Mouse (Mus musculus): ENCODE measurements around the gene Slc9a4. TPM values are rescaled to one million over a fixed set of nuclear protein-coding genes. Genes with fewer than 3 reads are reported as not detected.

Slc9a4 gene
- polyA plus RNA-seq, 1 experiment from 2014 or later, result 0.38 TPM

DNA sequence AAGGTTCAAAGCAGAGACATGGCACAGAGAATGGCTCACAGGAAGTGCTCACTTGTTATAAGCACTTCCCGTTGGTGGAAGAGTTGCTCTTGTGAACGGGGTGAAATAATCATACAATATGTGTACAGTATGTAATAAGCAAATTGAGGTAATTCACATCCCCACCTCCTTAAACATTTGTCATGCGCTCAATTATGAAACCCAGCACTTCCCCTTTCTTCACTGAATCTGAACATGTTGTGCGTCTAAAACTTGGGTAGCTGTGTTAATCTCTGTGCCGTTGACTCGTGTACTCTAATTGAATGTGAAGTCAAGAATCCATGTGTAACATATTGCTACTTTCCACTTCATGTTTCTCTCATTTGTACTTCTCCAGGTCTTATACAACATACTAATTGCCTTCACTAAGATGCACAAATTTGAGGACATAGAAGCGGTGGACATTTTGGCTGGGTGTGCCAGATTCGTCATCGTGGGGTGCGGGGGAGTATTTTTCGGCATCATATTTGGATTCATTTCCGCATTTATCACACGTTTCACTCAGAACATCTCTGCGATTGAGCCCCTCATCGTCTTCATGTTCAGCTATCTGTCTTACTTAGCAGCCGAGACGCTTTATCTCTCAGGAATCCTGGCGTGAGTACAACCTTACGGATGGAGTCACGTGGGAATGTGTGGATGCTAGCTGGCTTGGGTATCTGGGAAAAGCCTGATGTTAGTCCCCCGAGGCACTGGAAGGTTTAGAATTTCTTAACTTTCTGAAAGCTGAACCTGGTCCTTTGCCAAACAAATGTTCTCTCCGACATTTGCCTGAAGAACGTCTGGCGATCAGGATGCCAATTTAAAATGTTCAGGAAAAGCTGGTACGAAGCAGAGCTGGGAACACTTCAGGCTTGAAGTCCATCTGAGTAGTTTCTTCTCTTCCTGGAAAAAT is 20.8 kb downstream of the Slc9a4 start:
- Histone ChIP-seq H3K36me3 (no peaks in the 10 kb centered on the region), H3K27me3 (no peaks in the 10 kb centered on the region), H3K9ac (no peak overlapping the region), H3K4me1 (no peaks in the 10 kb centered on the region), H3K4me2 (no peak overlapping the region), H3K27ac (no peak overlapping the region), H3K4me3 (replicated peaks) (no peak overlapping the region), H3K9me3 (replicated peaks) (no peaks in the 10 kb centered on the region)
- 84% methylated on average over 25 of the region's 25 CpGs for WGBS
- ATAC-seq (replicated peaks; ENCODE audit: low FRiP score), result no peak

DNA sequence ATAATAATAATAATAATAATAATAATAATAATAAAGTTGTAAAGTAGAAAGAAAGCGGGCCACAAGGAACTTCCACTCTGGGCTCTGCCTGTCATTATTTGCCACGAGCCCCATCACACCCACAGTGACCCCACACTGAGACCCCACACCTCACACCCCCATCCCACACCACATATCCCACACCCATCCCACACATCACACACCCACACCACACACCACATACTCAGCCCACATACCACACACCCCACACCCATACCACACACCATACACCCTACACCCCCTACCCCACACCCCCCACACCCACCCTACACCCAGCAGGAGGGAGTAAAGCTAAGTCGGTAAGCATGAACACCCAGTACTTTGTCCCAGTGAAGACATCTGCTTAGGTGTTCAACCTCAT is 21.6 kb downstream of the Slc9a4 start:
- ATAC-seq (replicated peaks; ENCODE audit: low FRiP score), result no peak
- no peaks in the 10 kb centered on the region for H3K27me3 ChIP-seq
- H3K4me2 ChIP-seq, result no peak overlapping the region
- H3K4me1 ChIP-seq, result no peaks in the 10 kb centered on the region
- H3K9me3 ChIP-seq (replicated peaks), result no peaks in the 10 kb centered on the region
- no peak overlapping the region for H3K9ac ChIP-seq
- H3K36me3 ChIP-seq, result no peaks in the 10 kb centered on the region
- no peak overlapping the region for H3K27ac ChIP-seq
- H3K4me3 ChIP-seq (replicated peaks), result no peak overlapping the region
- WGBS, result 87% methylated on average over 3 of the region's 3 CpGs

DNA sequence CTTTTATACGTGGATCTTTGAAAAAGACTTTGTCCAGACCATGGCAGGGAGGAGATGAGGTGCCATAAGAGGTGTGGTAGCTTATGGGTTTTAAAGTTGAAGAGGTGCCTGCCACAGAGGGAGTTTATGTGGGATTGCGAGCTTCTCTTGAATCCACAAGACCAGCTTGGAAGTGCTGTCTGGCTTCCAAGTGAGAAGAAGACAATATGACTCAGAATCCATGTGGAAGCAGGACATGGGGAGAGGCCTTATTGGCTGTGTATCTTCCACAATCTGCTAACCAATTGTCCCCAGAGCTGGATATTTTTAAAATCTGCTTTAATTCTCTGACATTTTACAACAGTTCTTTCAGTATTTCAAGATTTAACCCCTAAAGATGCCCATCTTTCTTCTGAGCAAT is 33.3 kb downstream of the Slc9a4 start:
- Histone ChIP-seq H3K27ac (no peak overlapping the region), H3K4me1 (no peaks in the 10 kb centered on the region), H3K36me3 (no peaks in the 10 kb centered on the region), H3K4me2 (no peak overlapping the region), H3K9ac (no peak overlapping the region), H3K27me3 (no peaks in the 10 kb centered on the region), H3K4me3 (replicated peaks) (no peak overlapping the region), H3K9me3 (replicated peaks) (no peaks in the 10 kb centered on the region)
- ATAC-seq (replicated peaks; ENCODE audit: low FRiP score), result no peak
- WGBS, result 89% methylated on average over 2 of the region's 2 CpGs

DNA sequence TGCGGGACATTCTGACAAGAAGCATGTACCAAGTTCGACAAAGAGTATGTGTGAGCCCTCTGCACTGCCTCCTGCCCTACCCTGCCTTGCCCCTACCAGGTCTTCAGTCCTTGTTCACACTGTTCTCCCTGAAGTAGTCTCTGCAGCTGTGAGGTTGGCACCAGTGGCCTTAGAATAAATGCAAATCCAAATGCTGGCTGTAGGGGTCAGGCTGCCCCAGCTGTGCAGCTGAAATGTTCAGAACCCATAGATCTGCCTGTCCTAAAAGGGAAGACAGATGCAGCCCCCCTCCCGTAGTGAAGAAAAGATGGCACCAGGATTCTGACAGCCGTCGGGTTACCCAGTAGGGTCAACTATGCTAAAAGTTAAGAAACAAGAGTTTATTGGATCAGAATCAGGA is 39.2 kb downstream of the Slc9a4 start:
- ATAC-seq (replicated peaks; ENCODE audit: low FRiP score), result no peak

DNA sequence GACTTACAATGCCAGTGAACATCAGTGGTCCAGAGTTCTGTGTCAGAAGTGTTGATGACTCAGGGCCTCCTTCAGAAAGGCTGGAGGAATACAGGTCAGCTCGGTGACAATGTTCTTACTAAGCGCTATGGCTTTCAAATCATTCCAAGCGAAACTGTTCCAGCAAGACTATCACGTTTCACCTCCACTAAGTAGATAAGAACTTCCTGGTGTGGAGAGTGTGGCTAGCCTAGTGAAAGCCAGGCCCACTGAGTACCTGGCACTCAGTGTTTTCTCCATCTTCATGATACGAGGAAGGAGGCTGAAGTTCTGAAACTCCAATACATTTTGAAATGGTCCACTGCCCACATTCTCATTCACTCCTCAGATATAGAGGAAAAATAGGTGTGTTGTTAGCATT is 40.0 kb downstream of the Slc9a4 start:
- no peak overlapping the region for H3K9ac ChIP-seq
- H3K27me3 ChIP-seq, result no peaks in the 10 kb centered on the region
- H3K4me2 ChIP-seq, result no peak overlapping the region
- H3K4me1 ChIP-seq, result 0 out of 2 replicates have a peak, but pooled peaks cover 2% of the 10 kb centered on the region
- H3K27ac ChIP-seq, result no peak overlapping the region
- no peak overlapping the region for H3K4me3 ChIP-seq (replicated peaks)
- H3K9me3 ChIP-seq (replicated peaks), result no peaks in the 10 kb centered on the region
- WGBS, result 70% methylated on average over 5 of the region's 5 CpGs
- H3K36me3 ChIP-seq, result no peaks in the 10 kb centered on the region
- ATAC-seq (replicated peaks; ENCODE audit: low FRiP score), result no peak

More for the DNA sequence above, 39.2 kb downstream of the Slc9a4 start:
- Histone ChIP-seq H3K4me1 (0 out of 2 replicates have a peak, but pooled peaks cover 2% of the 10 kb centered on the region), H3K27me3 (no peaks in the 10 kb centered on the region), H3K27ac (no peak overlapping the region), H3K9me3 (replicated peaks) (no peaks in the 10 kb centered on the region), H3K4me3 (replicated peaks) (no peak overlapping the region), H3K4me2 (no peak overlapping the region), H3K9ac (no peak overlapping the region), H3K36me3 (no peaks in the 10 kb centered on the region)
- WGBS, result 73% methylated on average over 5 of the region's 5 CpGs

DNA sequence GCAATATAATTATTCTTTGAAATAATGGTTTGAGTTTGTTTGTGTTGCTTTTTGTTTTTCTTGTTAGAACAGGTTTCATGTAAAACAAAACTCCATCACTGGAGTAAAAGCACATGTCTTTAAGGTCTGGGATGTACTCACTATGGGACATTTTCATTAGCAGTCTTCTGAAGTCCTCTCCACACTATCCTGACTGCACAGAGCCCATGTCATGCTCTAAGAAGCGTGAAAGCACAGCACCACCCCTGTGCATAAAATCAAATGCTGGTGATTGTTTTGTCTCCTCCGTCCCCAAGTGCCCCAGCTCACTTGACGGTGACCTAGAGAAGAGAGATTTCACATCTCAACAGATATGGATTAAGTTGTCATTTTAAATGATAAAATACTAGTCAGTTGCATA is 45.1 kb downstream of the Slc9a4 start:
- no peak overlapping the region for H3K4me2 ChIP-seq
- no peak overlapping the region for H3K27ac ChIP-seq
- no peaks in the 10 kb centered on the region for H3K36me3 ChIP-seq
- ATAC-seq (replicated peaks; ENCODE audit: low FRiP score), result peak; percentile 82
- H3K9me3 ChIP-seq (replicated peaks), result no peaks in the 10 kb centered on the region
- H3K9ac ChIP-seq, result no peak overlapping the region
- no peak overlapping the region for H3K4me3 ChIP-seq (replicated peaks)
- no peaks in the 10 kb centered on the region for H3K27me3 ChIP-seq
- H3K4me1 ChIP-seq, result 0 out of 2 replicates have a peak, but pooled peaks cover 4% of the 10 kb centered on the region
- WGBS, result 32% methylated on average over 3 of the region's 3 CpGs

DNA sequence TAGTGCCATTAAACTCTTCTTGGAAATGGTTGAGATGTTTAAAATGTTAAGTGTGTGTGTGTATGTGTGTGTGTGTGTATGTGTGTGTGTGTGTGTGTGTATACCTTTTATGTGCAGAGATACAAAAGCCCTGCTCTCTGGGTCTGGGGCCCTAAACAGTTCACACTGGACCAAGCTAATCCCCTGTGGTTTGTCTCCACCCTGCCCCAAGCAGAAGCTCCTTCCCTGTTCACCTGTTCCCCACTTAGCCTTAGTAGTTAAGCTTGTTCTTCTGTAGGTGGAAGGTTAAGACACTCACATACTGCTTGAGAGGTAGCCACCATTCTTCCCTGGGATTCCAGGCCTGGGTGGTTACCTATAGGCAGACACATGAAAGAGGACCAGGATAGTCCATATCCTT is 47.1 kb downstream of the Slc9a4 start:
- 0 out of 2 replicates have a peak, but pooled peaks cover 4% of the 10 kb centered on the region for H3K4me1 ChIP-seq
- H3K4me2 ChIP-seq, result no peak overlapping the region
- no peak overlapping the region for H3K9ac ChIP-seq
- no peaks in the 10 kb centered on the region for H3K36me3 ChIP-seq
- H3K4me3 ChIP-seq (replicated peaks), result no peak overlapping the region
- H3K27ac ChIP-seq, result no peak overlapping the region
- ATAC-seq (replicated peaks; ENCODE audit: low FRiP score), result no peak
- no peaks in the 10 kb centered on the region for H3K27me3 ChIP-seq
- H3K9me3 ChIP-seq (replicated peaks), result no peaks in the 10 kb centered on the region

DNA sequence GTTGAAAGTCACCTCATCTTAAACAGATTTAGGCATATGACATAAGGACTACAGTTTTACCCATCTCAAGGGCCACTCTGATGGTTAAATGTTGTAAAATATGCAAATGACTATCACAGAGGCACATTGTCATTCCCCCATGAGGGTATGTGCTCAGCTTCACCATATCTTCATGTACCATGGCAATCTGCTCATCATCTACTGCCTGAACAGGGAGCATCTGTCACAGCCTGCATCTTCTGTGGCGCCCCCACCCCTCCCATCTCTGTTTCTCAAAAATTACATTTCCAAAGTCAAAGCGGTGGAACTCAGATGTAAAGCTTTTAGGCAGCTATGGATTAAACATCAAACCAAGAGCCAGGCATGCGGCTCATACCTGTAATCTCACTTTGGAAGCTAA is 48.6 kb downstream of the Slc9a4 start:
- WGBS, result 88% methylated on average over 3 of the region's 3 CpGs
- no peak overlapping the region for H3K4me2 ChIP-seq
- H3K36me3 ChIP-seq, result no peaks in the 10 kb centered on the region
- no peak for ATAC-seq (replicated peaks; ENCODE audit: low FRiP score)
- peaks cover 12% of the 10 kb centered on the region; the same call in 1 of the 2 replicates for H3K4me1 ChIP-seq
- no peak overlapping the region for H3K9ac ChIP-seq
- no peaks in the 10 kb centered on the region for H3K9me3 ChIP-seq (replicated peaks)
- no peak overlapping the region for H3K4me3 ChIP-seq (replicated peaks)
- H3K27ac ChIP-seq, result no peak overlapping the region
- no peaks in the 10 kb centered on the region for H3K27me3 ChIP-seq

DNA sequence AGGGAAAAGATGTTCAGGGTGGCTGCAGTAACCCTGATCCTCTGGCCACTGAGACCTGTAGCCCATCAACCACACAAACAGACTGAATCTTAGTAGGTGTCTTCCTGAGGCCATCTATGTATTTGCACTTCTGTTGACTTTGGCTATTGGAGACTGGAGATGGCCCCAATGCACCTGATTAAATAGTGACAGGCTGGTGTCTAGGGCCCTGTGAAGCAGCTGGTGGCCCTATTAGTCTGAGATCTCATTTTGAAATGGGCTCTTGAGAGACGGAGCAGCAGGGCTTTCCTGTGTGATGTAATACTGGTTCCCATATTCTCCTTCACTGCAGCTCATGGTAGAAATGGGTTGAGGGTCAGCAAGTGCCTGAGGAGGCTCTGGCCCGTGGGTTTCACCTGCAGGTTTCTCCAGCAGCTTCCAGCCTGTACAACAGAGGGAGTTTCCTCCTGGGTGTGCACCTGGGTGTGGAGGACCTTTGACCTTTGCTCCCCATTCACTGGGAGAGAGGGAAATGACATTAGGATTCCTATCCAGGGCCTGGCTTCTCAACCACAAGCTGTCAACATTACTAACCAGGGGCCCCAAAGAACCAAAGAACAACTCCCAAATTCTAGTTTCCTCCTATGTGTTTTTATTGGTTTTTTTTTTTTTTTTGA is 52.7 kb downstream of the Slc9a4 start:
- 41% methylated on average over 2 of the region's 2 CpGs for WGBS
- no peaks in the 10 kb centered on the region for H3K36me3 ChIP-seq
- no peak for ATAC-seq (replicated peaks; ENCODE audit: low FRiP score)
- H3K4me2 ChIP-seq, result no peak overlapping the region
- H3K4me1 ChIP-seq, result peaks cover 18% of the 10 kb centered on the region; the same call in 1 of the 2 replicates
- no peaks in the 10 kb centered on the region for H3K27me3 ChIP-seq
- H3K4me3 ChIP-seq (replicated peaks), result no peak overlapping the region
- no peak overlapping the region for H3K9ac ChIP-seq
- no peak overlapping the region for H3K27ac ChIP-seq
- H3K9me3 ChIP-seq (replicated peaks), result no peaks in the 10 kb centered on the region

DNA sequence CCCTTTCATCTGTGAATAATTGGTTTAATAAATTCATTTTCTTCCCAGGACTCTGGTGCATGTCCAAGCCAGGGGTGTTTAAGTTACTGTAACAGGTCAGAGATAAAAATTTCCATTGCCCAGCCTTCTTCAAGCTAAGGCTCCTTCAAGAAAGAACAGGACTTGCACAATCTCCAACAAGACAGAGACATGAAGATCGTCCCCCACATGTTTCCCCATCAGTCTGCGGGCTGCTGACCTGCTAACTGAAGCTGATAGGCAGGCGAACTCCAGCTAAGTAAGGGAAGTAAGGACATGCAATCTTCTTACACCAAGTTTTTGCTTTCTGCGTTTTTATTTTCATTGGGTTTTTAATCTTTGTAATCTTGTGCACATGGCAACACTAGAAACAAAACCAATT is 54.7 kb downstream of the Slc9a4 start:
- no peak for ATAC-seq (replicated peaks; ENCODE audit: low FRiP score)
- H3K36me3 ChIP-seq, result no peaks in the 10 kb centered on the region
- H3K4me1 ChIP-seq, result peaks cover 18% of the 10 kb centered on the region; the same call in 1 of the 2 replicates
- H3K4me3 ChIP-seq (replicated peaks), result no peak overlapping the region
- H3K4me2 ChIP-seq, result no peak overlapping the region
- H3K9me3 ChIP-seq (replicated peaks), result no peaks in the 10 kb centered on the region
- H3K27ac ChIP-seq, result peak overlapping the region; percentile 60
- 60% methylated on average over 4 of the region's 4 CpGs for WGBS
- H3K9ac ChIP-seq, result no peak overlapping the region
- H3K27me3 ChIP-seq, result no peaks in the 10 kb centered on the region

DNA sequence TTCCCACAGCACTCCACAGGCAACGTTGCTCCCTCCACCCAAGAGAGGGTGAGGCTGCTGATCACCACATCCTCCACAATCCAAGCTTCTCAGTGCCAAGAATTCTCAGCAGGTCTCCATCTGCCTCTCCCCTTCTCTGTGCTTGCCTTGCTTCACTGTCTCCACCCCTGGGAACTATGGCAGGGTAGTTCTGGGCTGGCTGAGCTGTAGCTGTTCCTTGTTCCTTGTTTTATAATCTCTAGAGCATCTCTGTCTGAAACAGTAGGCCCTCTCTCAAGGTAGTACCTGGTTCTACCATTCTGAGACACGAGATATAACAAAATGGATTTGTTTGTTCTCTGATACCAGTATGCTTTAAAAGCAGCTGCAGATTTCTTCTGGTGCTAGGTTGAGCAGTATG is 68.4 kb downstream of the Slc9a4 start:
- Histone ChIP-seq H3K36me3 (no peaks in the 10 kb centered on the region), H3K4me3 (replicated peaks) (no peak overlapping the region), H3K27ac (no peak overlapping the region), H3K9ac (no peak overlapping the region), H3K9me3 (replicated peaks) (no peaks in the 10 kb centered on the region), H3K4me2 (no peak overlapping the region), H3K27me3 (no peaks in the 10 kb centered on the region), H3K4me1 (no peaks in the 10 kb centered on the region)
- no peak for ATAC-seq (replicated peaks; ENCODE audit: low FRiP score)
- 73% methylated on average over 2 of the region's 2 CpGs for WGBS

DNA sequence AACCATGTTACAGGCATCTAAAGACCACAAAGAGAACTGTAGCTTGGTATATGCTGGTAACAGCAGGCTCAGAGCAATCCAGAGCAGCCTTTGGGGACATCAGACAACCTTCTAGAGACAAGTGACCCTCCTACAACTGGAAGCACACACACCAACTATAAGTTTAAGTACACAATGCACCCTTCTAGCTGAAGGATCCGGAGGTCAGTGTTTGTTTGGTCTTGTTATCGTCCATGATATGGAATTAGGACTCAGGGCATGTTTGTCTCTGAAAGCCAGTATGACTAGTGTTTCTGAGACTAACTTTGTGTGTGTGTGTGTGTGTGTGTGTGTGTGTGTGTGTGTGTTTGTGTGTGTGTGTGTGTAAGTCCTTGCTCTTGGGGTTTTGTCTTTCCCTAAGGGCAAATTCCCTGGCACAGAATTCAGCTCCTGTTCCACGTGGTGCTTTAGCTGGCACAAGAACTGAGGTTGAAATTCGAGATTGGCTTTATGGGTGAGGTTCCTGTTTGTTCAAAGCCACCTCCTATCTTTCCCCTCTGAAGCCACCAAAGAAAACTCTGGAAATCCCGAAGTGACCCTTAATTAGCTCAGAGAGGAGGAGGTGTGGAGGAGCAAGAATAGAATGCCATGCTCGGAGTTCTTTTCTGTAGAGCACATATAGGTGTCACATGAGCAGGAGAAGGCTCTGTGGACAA is 71.1 kb downstream of the Slc9a4 start:
- no peaks in the 10 kb centered on the region for H3K4me1 ChIP-seq
- no peak overlapping the region for H3K4me2 ChIP-seq
- no peaks in the 10 kb centered on the region for H3K9me3 ChIP-seq (replicated peaks)
- H3K4me3 ChIP-seq (replicated peaks), result no peak overlapping the region
- no peak for ATAC-seq (replicated peaks; ENCODE audit: low FRiP score)
- no peak overlapping the region for H3K27ac ChIP-seq
- H3K9ac ChIP-seq, result no peak overlapping the region
- 43% methylated on average over 6 of the region's 6 CpGs for WGBS
- no peaks in the 10 kb centered on the region for H3K36me3 ChIP-seq
- no peaks in the 10 kb centered on the region for H3K27me3 ChIP-seq

Data from kidney, embryonic 15.5 days (tissue).